Mouse (Mus musculus): ENCODE data around the gene Paqr3.

Gene Paqr3

DNA sequence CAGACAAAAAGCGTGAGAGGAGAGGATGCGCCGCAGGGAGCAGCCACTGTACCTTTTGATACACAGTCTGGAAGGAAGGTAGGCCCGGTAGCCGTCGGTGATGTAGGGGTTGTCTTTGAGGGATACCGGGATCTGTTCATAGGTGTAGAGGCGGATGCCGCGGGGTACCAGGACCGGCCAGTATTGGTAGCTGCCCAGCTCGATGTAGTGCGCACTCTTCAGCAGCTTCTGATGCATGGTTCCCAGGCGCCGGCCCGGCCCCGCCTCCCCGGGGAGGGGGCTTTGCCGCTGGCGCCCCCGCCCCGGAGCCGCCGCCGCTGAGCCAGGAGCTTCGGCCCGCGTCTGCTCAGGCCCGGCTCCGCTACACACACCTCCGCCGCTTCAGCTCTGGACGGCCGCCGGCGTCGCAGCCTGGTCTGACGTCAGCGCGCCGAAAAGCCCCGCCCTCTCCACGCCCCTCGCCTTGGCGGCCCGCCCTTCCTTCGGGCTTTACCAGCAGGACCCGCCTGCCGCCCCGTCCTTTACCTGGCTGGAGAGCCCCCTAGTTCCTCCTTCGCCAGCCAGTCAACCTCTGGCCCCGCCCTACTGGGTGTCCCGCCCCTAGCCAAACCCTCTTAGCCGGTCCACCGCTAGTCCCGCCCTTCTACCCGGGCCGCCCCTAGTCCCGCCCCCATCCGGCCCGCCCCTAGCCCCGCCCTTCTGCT lies at the start of gene Paqr3:
TSS of gene Paqr3 (minus strand) at position 390 of the 704 bp plus-strand sequence.
- DNase-seq (ENCODE audit: low spot score in 2 of 2): peak; percentile 94 to 96

DNA sequence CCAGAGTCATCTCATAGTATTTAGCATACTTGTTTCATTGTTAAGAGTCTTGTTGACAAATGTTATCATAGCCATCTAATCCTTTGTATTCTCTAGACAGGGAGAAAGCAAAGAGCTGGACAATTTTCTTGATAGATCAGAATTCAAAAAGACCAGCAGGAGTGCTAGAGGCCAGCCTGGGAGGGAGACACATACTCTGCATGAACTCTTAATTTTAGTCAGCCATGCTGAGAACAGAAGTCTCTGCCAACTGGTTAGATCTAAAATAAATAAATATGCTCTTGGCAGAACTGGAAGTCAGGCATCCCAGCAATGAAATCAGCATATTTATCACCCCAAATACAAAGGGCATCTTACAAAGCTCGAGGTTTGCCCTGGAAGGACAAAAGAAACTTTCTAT lies 43.3 kb upstream of the Paqr3 start:
- no peak for DNase-seq (ENCODE audit: low spot score in 2 of 2)

DNA sequence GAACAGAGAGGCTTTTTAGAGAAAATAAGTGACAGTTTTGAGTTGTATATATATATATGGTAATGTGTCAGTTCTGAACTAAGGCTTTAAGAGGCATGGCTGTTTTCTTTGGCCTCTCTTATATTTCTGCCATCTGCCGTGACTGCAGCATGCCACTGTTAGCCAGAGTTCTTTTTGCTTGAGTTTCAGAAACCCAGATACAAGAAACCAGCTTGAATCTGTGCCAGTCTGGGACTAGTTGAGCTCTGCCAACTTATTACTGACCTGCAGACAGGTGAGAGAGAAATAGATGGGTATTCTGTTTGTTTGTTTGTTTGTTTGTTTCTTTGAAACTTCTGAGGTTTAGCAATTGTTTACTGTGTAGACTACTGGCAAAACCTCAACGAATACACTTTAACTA lies 23.9 kb upstream of the Paqr3 start:
- no peak for DNase-seq (ENCODE audit: low spot score in 2 of 2)

DNA sequence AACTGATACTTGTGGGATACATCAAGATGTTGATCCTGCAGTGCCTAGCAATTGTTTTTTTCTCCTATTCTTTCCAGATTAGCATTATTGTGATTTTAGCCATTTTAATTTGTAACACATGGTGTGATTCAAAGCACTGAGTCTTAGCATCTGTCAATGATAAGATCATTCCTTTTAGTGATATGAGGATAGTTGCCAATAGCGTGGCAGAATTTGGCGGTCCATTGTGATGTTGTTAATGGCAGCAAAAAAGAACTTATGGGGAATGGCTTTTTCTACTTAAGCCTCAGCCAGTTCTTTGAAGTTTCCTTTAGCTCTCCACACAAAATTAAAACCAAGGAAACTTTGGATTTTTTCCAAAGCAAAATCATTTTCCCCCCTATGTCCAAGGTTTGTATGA lies 18.2 kb upstream of the Paqr3 start:
- no peak for DNase-seq (ENCODE audit: low spot score in 2 of 2)

DNA sequence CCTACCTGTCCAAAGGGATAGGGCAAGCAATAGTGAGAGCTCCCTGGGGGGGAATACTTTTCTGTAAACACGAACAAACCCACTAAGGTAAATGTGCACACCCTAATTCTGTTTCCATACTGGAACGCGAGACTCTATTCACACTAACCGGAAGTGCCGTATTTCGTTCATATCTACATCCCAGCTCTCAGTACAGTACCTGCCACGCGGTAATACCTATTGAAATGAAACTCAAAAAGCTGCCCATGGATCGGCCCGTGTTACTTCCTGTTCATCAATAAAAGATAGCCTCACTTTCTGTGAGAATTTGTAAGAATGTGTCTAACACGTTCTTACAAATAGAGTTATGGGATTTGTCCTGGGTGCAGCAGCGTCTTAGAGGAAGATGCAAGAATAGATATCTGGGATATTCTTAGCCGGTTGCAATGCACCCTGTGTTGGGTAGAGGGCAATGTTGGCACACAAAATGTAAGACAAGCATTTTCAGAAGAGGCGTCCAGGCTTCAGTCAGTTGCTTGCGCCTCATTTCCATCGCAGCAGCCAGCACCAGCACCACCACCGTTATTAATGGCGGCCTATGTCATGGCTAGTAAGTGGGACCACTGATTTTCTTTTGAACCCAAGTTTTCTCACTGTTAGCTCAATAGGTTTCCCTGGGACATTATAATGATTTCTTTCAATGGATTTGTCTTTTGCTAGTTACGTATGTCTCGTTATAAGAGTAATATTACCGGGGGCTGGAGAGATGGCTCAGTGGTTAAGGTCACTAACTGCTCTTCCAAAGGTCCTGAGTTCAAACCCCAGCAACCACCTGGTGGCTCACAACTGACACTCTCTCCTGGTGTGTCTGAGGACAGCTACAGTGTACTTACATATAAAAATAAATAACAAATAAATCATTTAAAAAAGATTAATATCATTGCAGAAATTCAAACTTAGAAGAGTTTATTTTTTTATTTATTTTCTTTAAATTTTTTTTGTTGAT lies 17.1 kb upstream of the Paqr3 start:
- DNase-seq (ENCODE audit: low spot score in 2 of 2): peak; percentile 38 to 57

DNA sequence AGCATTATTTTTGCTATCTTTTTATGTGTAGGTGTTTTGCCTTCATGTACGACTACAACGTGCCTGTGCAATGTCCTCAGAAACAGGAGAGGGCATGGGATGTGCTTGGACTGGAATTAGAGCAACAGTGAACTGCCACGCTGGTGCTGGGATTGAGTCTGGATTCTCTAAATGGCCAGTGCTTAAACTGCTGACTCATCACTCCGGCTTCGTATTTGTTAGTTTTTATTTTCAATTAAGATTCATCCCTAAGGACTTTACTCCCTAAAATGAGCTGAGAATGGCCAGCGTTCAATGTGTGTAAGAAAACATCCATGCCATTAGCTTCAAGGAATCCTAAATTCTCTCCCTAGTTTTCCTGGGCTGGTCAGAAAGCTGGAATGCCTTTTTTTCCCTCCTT lies 15.9 kb upstream of the Paqr3 start:
- no peak for DNase-seq (ENCODE audit: low spot score in 2 of 2)

DNA sequence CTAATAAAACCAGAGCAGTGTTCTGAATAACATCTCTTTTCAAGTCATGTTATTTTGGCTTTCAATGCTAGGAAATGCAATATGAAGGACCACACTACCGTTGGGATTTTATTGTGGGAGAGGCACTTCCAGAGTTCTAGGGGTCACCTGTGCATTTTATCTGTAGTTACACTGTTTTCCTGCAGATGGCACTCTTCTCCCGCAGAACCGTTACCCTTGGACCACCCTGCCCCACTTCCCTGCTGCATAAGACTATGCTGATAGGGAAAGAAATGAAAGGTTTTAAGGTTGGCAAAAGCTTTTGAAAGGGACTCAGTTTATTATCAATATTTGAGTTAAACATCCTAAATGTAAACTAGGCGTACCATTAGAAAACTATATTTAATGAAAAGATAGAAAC lies 14.6 kb upstream of the Paqr3 start:
- DNase-seq (ENCODE audit: low spot score in 2 of 2): peak in 1 of 2 experiments; percentile 32

DNA sequence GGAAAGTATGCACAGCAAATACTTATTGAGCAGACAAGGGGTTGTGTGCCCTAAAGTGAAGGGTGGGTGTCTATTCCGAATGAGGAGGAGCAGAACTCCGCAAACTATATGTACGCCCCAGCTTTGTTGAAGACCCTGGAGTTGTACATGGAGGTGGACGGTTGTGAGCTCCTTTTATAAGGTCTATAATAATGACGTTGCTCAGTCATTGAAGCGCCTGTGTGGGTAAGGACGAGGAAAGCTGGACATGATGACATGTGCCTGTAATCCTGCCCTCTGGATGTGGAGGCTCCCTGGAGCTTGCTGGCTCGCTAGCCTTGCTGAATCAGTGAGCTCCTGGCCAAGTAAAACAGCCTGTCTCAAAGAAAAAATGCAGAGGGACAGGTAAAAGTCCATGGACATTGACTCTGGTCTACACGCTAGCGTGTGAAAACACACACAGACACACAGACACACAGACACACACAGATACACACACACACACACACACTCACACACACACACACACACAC lies 14.1 kb upstream of the Paqr3 start:
- no peak for DNase-seq (ENCODE audit: low spot score in 2 of 2)

DNA sequence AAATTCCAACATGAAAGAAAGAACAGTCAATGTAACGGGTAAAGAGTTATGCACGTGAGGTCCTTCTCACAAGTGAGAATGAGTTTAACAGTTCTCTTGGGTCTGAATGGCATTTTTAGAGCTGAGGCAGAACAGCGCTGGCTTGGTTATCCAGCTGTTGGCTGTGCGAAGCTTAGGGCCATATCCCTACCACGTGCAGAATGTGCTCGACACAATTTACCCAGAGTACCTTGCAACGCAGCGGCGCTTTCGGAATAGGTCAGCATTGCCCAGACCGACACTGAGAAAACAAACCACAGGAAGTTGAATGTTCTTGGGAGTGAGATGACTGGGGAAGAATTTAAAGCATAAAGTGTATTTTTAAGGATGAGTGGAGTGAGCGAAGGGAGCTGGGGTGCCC lies 13.6 kb upstream of the Paqr3 start:
- DNase-seq (ENCODE audit: low spot score in 2 of 2): no peak

DNA sequence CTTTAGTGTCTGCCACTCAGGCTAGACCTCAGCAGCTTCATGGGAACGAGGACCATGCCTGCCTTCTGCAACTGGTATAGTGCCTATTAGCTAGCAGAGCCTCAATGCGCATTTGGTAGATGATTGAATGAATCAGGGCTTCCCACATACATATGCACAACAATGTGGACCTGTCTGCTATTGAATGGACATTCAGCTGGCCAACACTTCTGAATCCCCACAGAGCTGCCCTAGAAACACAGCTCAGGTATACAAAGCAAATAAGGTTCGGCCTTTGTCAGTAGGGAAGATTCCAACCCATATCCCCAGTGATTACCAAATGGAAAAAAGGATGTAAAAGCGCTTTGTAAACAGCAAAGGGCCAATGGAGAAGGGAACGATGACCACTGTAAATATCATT lies 699 bp downstream of the Paqr3 start:
- DNase-seq (ENCODE audit: low spot score in 2 of 2): no peak

DNA sequence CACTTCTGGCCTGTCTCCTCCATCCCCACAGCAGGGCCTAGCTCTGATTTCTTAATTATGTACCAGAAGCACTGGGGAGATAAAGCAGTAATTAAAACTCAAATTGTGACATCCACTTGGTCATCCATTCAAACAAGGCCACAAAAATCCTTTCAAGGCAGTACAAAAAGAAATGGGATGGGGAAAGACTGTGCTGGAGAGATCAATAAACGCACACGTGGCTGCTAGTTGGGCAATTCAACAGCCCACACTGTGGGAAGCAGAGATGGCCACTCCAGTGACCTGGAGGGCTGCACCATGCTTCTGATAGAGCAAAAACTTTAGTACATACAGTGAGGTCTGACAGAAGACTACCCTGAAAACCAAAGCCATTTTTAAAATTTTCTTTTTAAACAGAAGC lies 1.3 kb downstream of the Paqr3 start:
- no peak for DNase-seq (ENCODE audit: low spot score in 2 of 2)

DNA sequence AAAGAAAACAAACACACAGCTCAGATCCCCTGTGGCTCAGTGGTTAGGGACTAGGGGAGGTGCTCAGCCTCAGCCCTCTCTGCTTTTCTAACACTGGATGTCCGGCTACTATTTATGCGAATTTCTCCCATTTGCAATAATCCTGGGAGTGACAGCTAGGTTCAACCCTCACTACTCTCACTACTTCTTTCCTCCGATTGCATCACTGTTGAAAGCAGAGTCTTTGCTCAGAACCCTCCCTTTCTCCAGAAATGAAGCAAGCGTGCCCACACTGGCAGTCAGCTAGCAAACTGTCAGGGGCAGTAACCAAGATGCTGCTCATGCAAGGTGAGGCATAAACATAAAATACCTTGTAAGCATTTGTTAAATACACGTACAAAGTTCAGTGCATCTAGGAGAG lies 3.1 kb downstream of the Paqr3 start:
- DNase-seq (ENCODE audit: low spot score in 2 of 2): no peak

DNA sequence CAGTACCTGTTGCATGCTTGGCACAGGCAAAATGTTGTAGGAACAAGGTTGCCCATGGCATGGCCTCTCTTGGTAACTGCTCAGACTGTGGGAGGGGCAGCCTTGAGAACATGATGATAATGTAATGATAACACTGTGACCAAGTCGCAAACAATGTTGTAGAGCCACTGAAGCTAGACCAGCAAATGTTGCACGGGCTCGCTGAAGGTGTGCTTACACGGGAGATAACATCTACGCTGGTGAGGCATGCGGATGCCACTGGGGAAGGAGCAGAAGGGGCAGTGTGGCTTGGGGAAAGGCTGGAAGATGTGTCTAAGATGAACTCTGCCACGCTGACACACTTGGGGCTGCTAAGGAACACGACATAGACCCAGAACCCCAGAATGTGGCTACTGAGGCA lies 11.4 kb downstream of the Paqr3 start:
- DNase-seq (ENCODE audit: low spot score in 2 of 2): no peak

DNA sequence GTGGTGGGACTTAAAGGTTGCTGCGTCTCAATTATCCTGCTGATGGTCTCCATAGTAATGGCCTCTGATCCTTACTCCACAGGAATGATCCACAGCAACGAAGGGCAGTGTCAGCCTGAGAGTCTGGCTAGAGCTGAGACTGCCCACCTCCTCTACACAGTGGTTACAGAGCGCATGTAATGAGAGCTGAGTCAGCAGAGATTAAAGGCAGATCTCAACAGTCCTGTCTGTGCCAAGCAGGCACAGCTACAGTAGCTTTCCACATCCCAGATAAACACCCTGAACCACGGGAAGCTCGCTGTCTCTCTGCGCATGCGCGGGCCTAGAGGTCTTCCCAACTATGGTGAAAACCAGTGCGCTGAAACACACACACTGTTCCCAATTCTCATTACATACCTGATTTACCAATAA lies 13.8 kb downstream of the Paqr3 start:
- DNase-seq (ENCODE audit: low spot score in 2 of 2): no peak

DNA sequence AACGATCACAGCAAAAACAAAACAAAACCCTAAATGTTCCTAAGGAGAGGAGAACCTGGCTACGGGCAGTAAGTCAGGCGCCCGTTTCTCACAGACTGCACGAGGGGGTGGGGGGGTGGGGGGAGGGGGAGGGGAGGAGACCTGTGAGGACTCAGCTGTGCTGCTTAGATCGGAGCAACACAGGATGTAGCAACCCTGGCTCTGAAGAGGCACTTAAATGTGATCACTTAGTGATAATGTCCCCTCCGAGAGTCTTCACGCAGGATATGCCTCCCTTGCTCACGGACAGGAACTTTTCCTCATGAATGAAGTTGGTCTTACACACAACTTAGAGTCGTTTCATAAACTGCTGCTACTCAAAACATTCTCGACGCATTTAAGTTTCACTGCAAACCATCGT lies 16.1 kb downstream of the Paqr3 start:
- DNase-seq (ENCODE audit: low spot score in 2 of 2): no peak

DNA sequence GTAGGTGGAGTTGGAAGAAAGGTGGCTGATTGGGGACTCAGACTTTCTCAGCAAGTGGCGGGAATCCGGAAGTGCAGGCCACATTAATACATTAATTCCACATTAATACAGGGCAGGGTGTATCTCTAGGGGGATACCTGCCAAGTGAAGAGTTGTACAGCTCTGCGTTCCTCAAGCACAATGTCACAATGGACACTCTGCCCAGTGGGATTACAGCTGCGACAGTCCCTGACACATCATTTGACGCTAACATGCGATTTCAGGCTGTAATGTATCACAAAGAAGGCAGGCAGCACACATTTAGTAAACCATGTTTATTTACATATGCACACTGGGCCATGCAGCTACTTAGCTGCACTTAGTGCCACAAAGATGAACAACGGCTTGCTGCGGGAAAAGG lies 18.4 kb downstream of the Paqr3 start:
- DNase-seq (ENCODE audit: low spot score in 2 of 2): no peak

DNA sequence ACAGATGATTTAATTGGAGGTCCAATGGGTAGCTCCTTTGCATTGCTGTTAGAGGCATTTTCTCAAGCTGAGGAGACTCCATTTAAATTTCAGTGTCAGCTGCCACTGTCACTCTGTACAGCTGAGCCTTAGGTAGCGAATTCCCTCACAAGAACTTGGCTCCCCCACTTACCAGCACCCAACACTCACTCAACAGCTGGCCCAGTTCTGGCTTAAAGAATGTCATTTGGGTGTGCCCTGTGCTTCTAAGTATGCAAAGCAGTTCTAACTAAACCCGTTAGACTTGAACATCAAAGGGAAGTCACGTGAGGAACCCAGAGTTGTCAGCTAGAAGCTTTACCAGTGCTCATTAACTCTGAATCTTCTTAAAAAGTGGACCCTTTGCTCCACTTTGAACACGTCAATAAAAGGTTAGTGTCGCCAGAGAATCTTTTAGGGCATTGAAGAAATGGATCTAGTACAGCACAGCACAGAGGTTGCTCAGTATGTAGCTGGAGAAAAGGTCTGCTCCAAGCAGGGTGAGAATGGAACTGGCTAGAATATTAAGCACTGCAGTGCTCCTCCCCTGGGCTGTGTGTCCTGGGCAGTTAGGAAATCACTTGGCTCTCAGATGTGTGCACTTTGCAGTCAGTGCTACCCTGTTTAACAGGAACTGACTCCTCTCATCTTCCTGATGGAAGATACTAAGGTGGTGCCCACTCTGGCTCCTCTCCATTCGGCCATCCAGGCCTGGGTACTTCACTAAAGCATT lies 21.2 kb downstream of the Paqr3 start:
- DNase-seq (ENCODE audit: low spot score in 2 of 2): no peak

DNA sequence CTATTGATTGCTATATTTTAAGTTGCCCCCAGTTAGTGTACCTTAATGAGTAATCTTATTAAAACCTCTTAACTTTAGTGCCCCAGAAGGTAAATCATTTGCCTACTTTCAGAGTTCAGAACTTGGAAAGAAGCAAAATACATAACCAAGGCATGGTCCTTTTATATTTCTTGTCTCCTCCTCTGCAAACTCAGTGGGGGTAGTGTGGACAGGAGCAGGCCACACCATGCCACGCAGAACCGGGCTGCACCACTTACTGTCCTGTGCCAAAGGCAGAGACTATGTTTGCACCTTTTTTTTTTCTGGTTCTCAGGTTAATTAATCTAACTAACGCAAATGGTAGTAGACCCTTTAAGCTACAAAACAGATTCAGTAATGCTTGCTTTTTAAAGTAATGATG lies 22.0 kb downstream of the Paqr3 start:
- no peak for DNase-seq (ENCODE audit: low spot score in 2 of 2)

DNA sequence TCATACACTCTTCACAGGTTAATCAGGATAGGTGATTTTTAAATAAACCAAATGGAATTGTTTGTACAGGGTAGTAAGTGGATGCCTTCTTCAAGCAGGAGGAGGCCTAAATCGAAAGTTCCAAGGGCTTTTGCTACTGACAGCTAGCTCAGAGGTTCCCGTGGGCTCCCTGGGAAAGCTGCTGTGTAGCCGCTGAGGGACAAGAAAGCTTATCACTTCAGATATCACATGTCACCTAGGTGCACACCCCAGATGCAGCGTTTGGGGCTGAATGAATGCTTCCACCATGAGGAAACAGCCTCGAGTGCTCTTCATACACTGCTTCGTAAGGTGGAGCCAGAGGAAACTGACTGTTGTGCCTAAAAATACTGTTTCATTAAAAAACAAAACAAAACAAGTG lies 23.2 kb downstream of the Paqr3 start:
- DNase-seq (ENCODE audit: low spot score in 2 of 2): peak in 1 of 2 experiments; percentile 2

DNA sequence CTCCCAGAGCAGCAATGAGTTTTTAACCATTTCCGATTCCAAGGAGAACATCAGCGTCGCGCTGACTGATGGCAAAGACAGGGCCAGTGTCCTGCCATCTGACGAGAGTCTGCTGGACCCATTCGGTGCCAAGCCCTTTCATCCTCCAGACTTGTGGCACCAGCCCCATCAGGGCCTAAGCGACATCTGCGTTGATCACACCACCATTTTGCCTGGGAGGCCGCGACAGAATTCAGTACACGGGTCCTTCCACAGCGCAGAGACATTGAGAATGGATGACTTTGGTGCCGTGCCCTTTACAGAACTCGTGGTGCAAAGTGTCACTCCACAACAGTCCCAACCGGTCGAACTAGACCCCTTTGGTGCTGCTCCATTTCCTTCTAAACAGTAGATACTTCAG lies 23.6 kb downstream of the Paqr3 start:
- DNase-seq (ENCODE audit: low spot score in 2 of 2): peak in 1 of 2 experiments; percentile 3

DNA sequence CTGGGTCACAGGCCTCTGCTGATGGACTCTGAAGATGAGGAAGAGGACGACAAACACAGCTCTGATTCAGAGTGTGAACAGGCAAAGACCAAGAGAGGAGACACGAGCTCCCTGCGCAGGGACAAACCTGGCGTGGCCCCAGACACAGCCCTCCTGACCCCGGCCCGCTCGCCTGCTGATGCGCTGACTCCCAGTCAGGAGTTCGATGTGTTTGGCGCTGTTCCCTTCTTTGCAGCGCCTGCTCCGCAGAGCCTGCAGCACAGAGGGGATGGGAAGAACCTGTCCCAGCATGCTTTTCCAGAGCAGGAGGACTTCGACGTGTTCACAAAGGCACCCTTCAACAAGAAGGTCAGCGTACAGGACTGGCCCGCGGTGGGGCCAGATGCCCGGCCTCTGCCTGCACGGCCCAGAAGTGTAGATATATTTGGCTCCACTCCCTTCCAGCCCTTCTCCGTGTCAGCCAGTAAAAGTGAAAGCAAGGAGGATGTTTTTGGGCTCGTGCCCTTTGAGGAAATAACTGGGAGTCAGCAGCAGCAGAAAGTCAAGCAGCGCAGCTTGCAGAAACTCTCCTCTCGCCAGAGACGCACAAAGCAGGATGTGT lies 24.3 kb downstream of the Paqr3 start:
- no peak for DNase-seq (ENCODE audit: low spot score in 2 of 2)

DNA sequence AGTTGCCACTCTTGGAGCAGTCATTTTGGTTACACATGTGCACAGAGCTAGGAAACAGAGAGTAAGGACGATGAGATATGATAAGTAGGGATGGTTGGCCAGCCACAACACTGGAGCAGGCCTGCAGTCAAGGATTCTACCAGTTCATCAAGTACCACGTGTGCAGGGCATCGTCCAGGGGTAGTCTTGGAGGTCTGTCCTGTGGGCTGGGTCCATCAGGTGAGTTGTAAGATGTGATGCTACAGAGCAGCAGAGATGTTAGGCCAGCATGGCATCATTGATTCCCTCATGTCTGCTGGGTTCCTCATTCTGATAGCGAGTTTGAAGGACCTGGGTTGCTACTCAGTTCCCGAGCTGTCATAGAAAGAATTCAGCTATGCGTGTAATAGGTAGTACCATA lies 26.3 kb downstream of the Paqr3 start:
- no peak for DNase-seq (ENCODE audit: low spot score in 2 of 2)
